Mouse (Mus musculus): Measurements from ENCODE around the gene Caln1.

Gene Caln1

GRCm38 (mm10) chr5:130369237-130369636 is at the start of gene Caln1:
TSS of gene Caln1 (plus strand) at chr5:130369455.
- no peak for DNase-seq (ENCODE audit: low spot score)

- no peak for DNase-seq (ENCODE audit: low spot score)
Measured at GRCm38 (mm10) chr5:130319783-130320182, 49.5 kb upstream of the Caln1 start.

- peak; percentile 25 for DNase-seq (ENCODE audit: low spot score)
Measured at GRCm38 (mm10) chr5:130320485-130320884, 48.8 kb upstream of the Caln1 start.

- no peak for DNase-seq (ENCODE audit: low spot score)
Measured at GRCm38 (mm10) chr5:130325486-130325885, 43.8 kb upstream of the Caln1 start.

GRCm38 (mm10) chr5:130327615-130328263 is 41.5 kb upstream of the Caln1 start:
- DNase-seq (ENCODE audit: low spot score), result no peak

- DNase-seq (ENCODE audit: low spot score), result no peak
Measured at GRCm38 (mm10) chr5:130328366-130328765, 40.9 kb upstream of the Caln1 start.

- no peak for DNase-seq (ENCODE audit: low spot score)
Measured at GRCm38 (mm10) chr5:130329889-130330288, 39.4 kb upstream of the Caln1 start.

- no peak for DNase-seq (ENCODE audit: low spot score)
Measured at GRCm38 (mm10) chr5:130330801-130331200, 38.5 kb upstream of the Caln1 start.

- DNase-seq (ENCODE audit: low spot score), result no peak
Measured at GRCm38 (mm10) chr5:130331206-130331605, 38.0 kb upstream of the Caln1 start.

- no peak for DNase-seq (ENCODE audit: low spot score)
Measured at GRCm38 (mm10) chr5:130333566-130333965, 35.7 kb upstream of the Caln1 start.

- no peak for DNase-seq (ENCODE audit: low spot score)
Measured at GRCm38 (mm10) chr5:130333971-130334370, 35.3 kb upstream of the Caln1 start.

- no peak for DNase-seq (ENCODE audit: low spot score)
Measured at GRCm38 (mm10) chr5:130335462-130335861, 33.8 kb upstream of the Caln1 start.

GRCm38 (mm10) chr5:130340656-130341055 is 28.6 kb upstream of the Caln1 start:
- DNase-seq (ENCODE audit: low spot score), result no peak

- DNase-seq (ENCODE audit: low spot score), result no peak
Measured at GRCm38 (mm10) chr5:130344999-130345398, 24.3 kb upstream of the Caln1 start.

- DNase-seq (ENCODE audit: low spot score), result no peak
Measured at GRCm38 (mm10) chr5:130345871-130346270, 23.4 kb upstream of the Caln1 start.

GRCm38 (mm10) chr5:130355223-130355622 is 14.0 kb upstream of the Caln1 start:
- DNase-seq (ENCODE audit: low spot score), result no peak

- DNase-seq (ENCODE audit: low spot score), result no peak
Measured at GRCm38 (mm10) chr5:130363111-130363510, 6.1 kb upstream of the Caln1 start.

GRCm38 (mm10) chr5:130363773-130364172 is 5.5 kb upstream of the Caln1 start:
- DNase-seq (ENCODE audit: low spot score), result peak; percentile 57

GRCm38 (mm10) chr5:130368236-130368635 is 1.0 kb upstream of the Caln1 start:
- DNase-seq (ENCODE audit: low spot score), result no peak

- no peak for DNase-seq (ENCODE audit: low spot score)
Measured at GRCm38 (mm10) chr5:130375411-130375810, 6.2 kb downstream of the Caln1 start.

GRCm38 (mm10) chr5:130384222-130384912 is 15.1 kb downstream of the Caln1 start, which contains the start of gene A330070K13Rik:
TSS of gene A330070K13Rik (minus strand) at chr5:130384631.
- DNase-seq (ENCODE audit: low spot score), result peak; percentile 36

GRCm38 (mm10) chr5:130386418-130386817 is 17.2 kb downstream of the Caln1 start:
- peak; percentile 43 for DNase-seq (ENCODE audit: low spot score)

- no peak for DNase-seq (ENCODE audit: low spot score)
Measured at GRCm38 (mm10) chr5:130393618-130394355, 24.5 kb downstream of the Caln1 start.
